Comparison of ENCODE assay signal across 21 mouse cellular contexts in genomic region chr8:45591888-45592287, GRCm38 (mm10).
DNase-seq lines count a peak whose midpoint lies in the region; ATAC-seq lines count a peak whose summit lies in the region.
"Had no signal": no experiment of that assay in that cellular context is flagged by ENCODE, and none has a peak within 500 bp of the region (broad histone marks: within the 10 kb centered on the region; RNA-seq: fewer than 3 reads in every experiment).

No protein-coding gene starts in this region.

- no peak overlapping the region for H3K9ac ChIP-seq in embryonic facial prominence, embryonic 14.5 days (ENCODE audit: low read depth, low read length)
- no peak overlapping the region for H3K9ac ChIP-seq in hindbrain, embryonic 16.5 days (ENCODE audit: low read depth, low read length)
- no peak overlapping the region for H3K9ac ChIP-seq in hindbrain, embryonic 11.5 days (ENCODE audit: low read depth, low read length)
- H3K9ac ChIP-seq in midbrain, embryonic 11.5 days (ENCODE audit: low read length): no peak overlapping the region
- no peak overlapping the region for H3K9ac ChIP-seq in midbrain, embryonic 13.5 days (replicated peaks)
- H3K9ac ChIP-seq: embryonic facial prominence, embryonic 13.5 days; heart, embryonic 12.5 days; limb, embryonic 13.5 days; liver, embryonic 14.5 days; neural tube, embryonic 13.5 days had no signal

- H3K9me3 ChIP-seq in embryonic facial prominence, embryonic 14.5 days (ENCODE audit: control insufficient read depth, low read length): no peaks in the 10 kb centered on the region
- no peaks in the 10 kb centered on the region for H3K9me3 ChIP-seq in embryonic facial prominence, embryonic 10.5 days
- no peaks in the 10 kb centered on the region for H3K9me3 ChIP-seq in hindbrain, embryonic 16.5 days (ENCODE audit: control insufficient read depth, low read length)
- H3K9me3 ChIP-seq in hindbrain, embryonic 11.5 days (ENCODE audit: control insufficient read depth, low read length): no peaks in the 10 kb centered on the region
- H3K9me3 ChIP-seq in midbrain, embryonic 11.5 days (ENCODE audit: control insufficient read depth, low read length): no peaks in the 10 kb centered on the region
- H3K9me3 ChIP-seq in midbrain, embryonic 13.5 days: no peaks in the 10 kb centered on the region
- H3K9me3 ChIP-seq: embryonic facial prominence, embryonic 13.5 days; G1E; heart, embryonic 12.5 days; limb, embryonic 13.5 days; neural tube, embryonic 13.5 days had no signal

- no peak overlapping the region for H3K27ac ChIP-seq in embryonic facial prominence, embryonic 14.5 days (replicated peaks; ENCODE audit: low read depth, low read length)
- no peak overlapping the region for H3K27ac ChIP-seq in embryonic facial prominence, embryonic 10.5 days (replicated peaks)
- H3K27ac ChIP-seq in hindbrain, embryonic 16.5 days (ENCODE audit: low read depth, low read length): no peak overlapping the region
- H3K27ac ChIP-seq in hindbrain, embryonic 11.5 days (ENCODE audit: low read depth, low read length): no peak overlapping the region
- H3K27ac ChIP-seq in midbrain, embryonic 11.5 days (ENCODE audit: low read depth, low read length): no peak overlapping the region
- no peak overlapping the region for H3K27ac ChIP-seq in midbrain, embryonic 13.5 days
- H3K27ac ChIP-seq: embryonic facial prominence, embryonic 13.5 days; gastrocnemius, adult 2 months; limb, embryonic 13.5 days; liver, embryonic 14.5 days; neural tube, embryonic 13.5 days; stomach, postnatal 0 days had no signal

- no peak overlapping the region for H3K4me2 ChIP-seq in embryonic facial prominence, embryonic 14.5 days (ENCODE audit: low read depth, low read length)
- no peak overlapping the region for H3K4me2 ChIP-seq in hindbrain, embryonic 16.5 days (ENCODE audit: low read length)
- H3K4me2 ChIP-seq in hindbrain, embryonic 11.5 days (replicated peaks; ENCODE audit: low read depth, low read length): no peak overlapping the region
- H3K4me2 ChIP-seq in midbrain, embryonic 11.5 days: no peak overlapping the region
- H3K4me2 ChIP-seq in midbrain, embryonic 13.5 days (replicated peaks): no peak overlapping the region
- H3K4me2 ChIP-seq: embryonic facial prominence, embryonic 13.5 days; heart, embryonic 12.5 days; limb, embryonic 13.5 days; neural tube, embryonic 13.5 days had no signal

- no peak for ATAC-seq in embryonic facial prominence, embryonic 14.5 days (ENCODE audit: low read depth)
- 0 out of 2 replicates have a peak, but pooled peaks have one; percentile 40 for ATAC-seq in hindbrain, embryonic 16.5 days
- no peak for ATAC-seq in hindbrain, embryonic 11.5 days (ENCODE audit: low FRiP score)
- ATAC-seq in midbrain, embryonic 11.5 days (ENCODE audit: low FRiP score): no peak
- ATAC-seq in midbrain, embryonic 13.5 days: no peak
- ATAC-seq: CD4-positive, CD25-positive, alpha-beta regulatory T cell, adult 4 months; intestine, postnatal 0 days had no signal

- WGBS in embryonic facial prominence, embryonic 14.5 days: 63% methylated on average over 4 of the region's 4 CpGs
- WGBS in embryonic facial prominence, embryonic 10.5 days: 80% methylated on average over 4 of the region's 4 CpGs
- WGBS in hindbrain, embryonic 16.5 days: 53% methylated on average over 4 of the region's 4 CpGs
- WGBS in hindbrain, embryonic 11.5 days: 79% methylated on average over 4 of the region's 4 CpGs
- WGBS in midbrain, embryonic 11.5 days: 87% methylated on average over 4 of the region's 4 CpGs
- WGBS in midbrain, embryonic 13.5 days: 64% methylated on average over 4 of the region's 4 CpGs

- no peaks in the 10 kb centered on the region for H3K36me3 ChIP-seq in embryonic facial prominence, embryonic 14.5 days (ENCODE audit: control insufficient read depth, insufficient read depth, low read length)
- no peaks in the 10 kb centered on the region for H3K36me3 ChIP-seq in embryonic facial prominence, embryonic 10.5 days (replicated peaks)
- H3K36me3 ChIP-seq in hindbrain, embryonic 16.5 days (ENCODE audit: control insufficient read depth, insufficient read depth, low read length): no peaks in the 10 kb centered on the region
- H3K36me3 ChIP-seq in hindbrain, embryonic 11.5 days (ENCODE audit: control insufficient read depth, insufficient read depth, low read length): no peaks in the 10 kb centered on the region
- no peaks in the 10 kb centered on the region for H3K36me3 ChIP-seq in midbrain, embryonic 11.5 days (ENCODE audit: control insufficient read depth, insufficient read depth, low read length)
- H3K36me3 ChIP-seq in midbrain, embryonic 13.5 days: no peaks in the 10 kb centered on the region
- H3K36me3 ChIP-seq: embryonic facial prominence, embryonic 13.5 days; G1E; heart, embryonic 12.5 days; limb, embryonic 13.5 days; neural tube, embryonic 13.5 days had no signal

- peaks cover 6% of the 10 kb centered on the region; the same call in 1 of the 2 replicates for H3K4me1 ChIP-seq in embryonic facial prominence, embryonic 14.5 days (ENCODE audit: control insufficient read depth, insufficient read depth, low read length)
- no peaks in the 10 kb centered on the region for H3K4me1 ChIP-seq in embryonic facial prominence, embryonic 10.5 days
- no peaks in the 10 kb centered on the region; the same call in 1 of the 2 replicates for H3K4me1 ChIP-seq in hindbrain, embryonic 16.5 days (ENCODE audit: control insufficient read depth, insufficient read depth, low read depth, low read length)
- no peaks in the 10 kb centered on the region for H3K4me1 ChIP-seq in hindbrain, embryonic 11.5 days (replicated peaks; ENCODE audit: control insufficient read depth, insufficient read depth, low read length)
- no peaks in the 10 kb centered on the region for H3K4me1 ChIP-seq in midbrain, embryonic 11.5 days (ENCODE audit: control insufficient read depth, insufficient read depth, low read length)
- peaks cover 7% of the 10 kb centered on the region; the same call in 1 of the 2 replicates for H3K4me1 ChIP-seq in midbrain, embryonic 13.5 days (replicated peaks)
- H3K4me1 ChIP-seq: embryonic facial prominence, embryonic 13.5 days; limb, embryonic 13.5 days had no signal

- H3K27me3 ChIP-seq in embryonic facial prominence, embryonic 14.5 days (replicated peaks; ENCODE audit: control insufficient read depth, insufficient read depth, low read length): no peaks in the 10 kb centered on the region
- H3K27me3 ChIP-seq in embryonic facial prominence, embryonic 10.5 days (replicated peaks; ENCODE audit: low read depth, poor library complexity, severe bottlenecking): no peaks in the 10 kb centered on the region
- no peaks in the 10 kb centered on the region for H3K27me3 ChIP-seq in hindbrain, embryonic 16.5 days (replicated peaks; ENCODE audit: control insufficient read depth, insufficient read depth, low read length)
- H3K27me3 ChIP-seq in hindbrain, embryonic 11.5 days (ENCODE audit: control insufficient read depth, insufficient read depth, low read length): no peaks in the 10 kb centered on the region
- H3K27me3 ChIP-seq in midbrain, embryonic 11.5 days (ENCODE audit: control insufficient read depth, insufficient read depth, low read length): no peaks in the 10 kb centered on the region
- H3K27me3 ChIP-seq in midbrain, embryonic 13.5 days: no peaks in the 10 kb centered on the region
- H3K27me3 ChIP-seq: embryonic facial prominence, embryonic 13.5 days; heart, embryonic 12.5 days; limb, embryonic 13.5 days; neural tube, embryonic 13.5 days had no signal

- DNase-seq in embryonic facial prominence, embryonic 14.5 days (ENCODE audit: low spot score): peak; percentile 45
- DNase-seq in embryonic facial prominence, embryonic 10.5 days (ENCODE audit: low spot score): no peak
- no peak for DNase-seq in hindbrain, embryonic 11.5 days (ENCODE audit: low spot score)
- peak; percentile 54 for DNase-seq in midbrain, embryonic 11.5 days (ENCODE audit: low spot score, missing footprints)
- no peak for DNase-seq in layer of hippocampus, adult 18-20 months (ENCODE audit: low spot score in 2 of 2)
- DNase-seq in left cerebral cortex, adult 18-20 months (ENCODE audit: low spot score in 2 of 2): no peak
- DNase-seq: cerebellum, adult 9-10 months; gastrocnemius, adult 2 months; heart, postnatal 4 days; right cerebral cortex, postnatal 14 days had no signal

- no peak overlapping the region for H3K4me3 ChIP-seq in embryonic facial prominence, embryonic 14.5 days (ENCODE audit: low read depth, low read length)
- H3K4me3 ChIP-seq in embryonic facial prominence, embryonic 10.5 days: no peak overlapping the region
- H3K4me3 ChIP-seq in hindbrain, embryonic 16.5 days (ENCODE audit: low read length): no peak overlapping the region
- H3K4me3 ChIP-seq in hindbrain, embryonic 11.5 days (ENCODE audit: low read depth, low read length): no peak overlapping the region
- H3K4me3 ChIP-seq in midbrain, embryonic 11.5 days (ENCODE audit: low read depth, low read length): no peak overlapping the region
- no peak overlapping the region for H3K4me3 ChIP-seq in midbrain, embryonic 13.5 days (replicated peaks)
- H3K4me3 ChIP-seq: embryonic facial prominence, embryonic 13.5 days; gastrocnemius, adult 2 months; heart, embryonic 12.5 days; limb, embryonic 13.5 days; neural tube, embryonic 13.5 days had no signal

Comparison
In these comparisons a context has a peak if more than half of its experiments do, and no peak if none do; other contexts are left out.
1. DNase-seq: peak in embryonic facial prominence, embryonic 14.5 days (single experiment) and midbrain, embryonic 11.5 days (single experiment); none in embryonic facial prominence, embryonic 10.5 days (single experiment), hindbrain, embryonic 11.5 days (single experiment), layer of hippocampus, adult 18-20 months (0 of 2) and left cerebral cortex, adult 18-20 months (0 of 2).